Mouse (Mus musculus) spleen, adult 18-20 months (tissue): ENCODE results near the gene Traf3ip2.

ENCODE experiments used
- DNase-seq, 2 experiments: peaks; one replicate each; pipeline ENCODE4 v3.0.0; 2022; ENCODE audit warnings: mixed read lengths in 2 of 2

Traf3ip2 gene

DNA sequence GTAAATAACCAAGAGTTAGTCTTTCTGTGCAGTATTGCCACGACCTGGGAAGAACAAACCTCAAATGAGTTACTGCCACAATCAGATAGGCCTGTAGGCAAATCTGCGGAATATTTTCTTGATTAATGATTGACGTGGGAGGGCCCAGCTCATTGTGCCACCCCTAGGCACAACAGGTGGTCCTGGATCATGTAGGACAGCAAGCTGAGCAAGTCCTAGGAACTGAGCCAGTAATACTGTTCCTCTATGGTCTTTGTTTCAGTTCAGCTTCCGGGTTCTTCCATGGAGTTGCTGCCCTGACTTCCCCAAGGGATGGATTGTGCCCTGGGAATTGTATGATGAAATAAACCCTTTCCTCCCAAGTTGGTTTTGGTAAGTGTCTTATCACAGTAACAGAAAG, 68.3 kb downstream of the Traf3ip2 start:
- no peak for DNase-seq

DNA sequence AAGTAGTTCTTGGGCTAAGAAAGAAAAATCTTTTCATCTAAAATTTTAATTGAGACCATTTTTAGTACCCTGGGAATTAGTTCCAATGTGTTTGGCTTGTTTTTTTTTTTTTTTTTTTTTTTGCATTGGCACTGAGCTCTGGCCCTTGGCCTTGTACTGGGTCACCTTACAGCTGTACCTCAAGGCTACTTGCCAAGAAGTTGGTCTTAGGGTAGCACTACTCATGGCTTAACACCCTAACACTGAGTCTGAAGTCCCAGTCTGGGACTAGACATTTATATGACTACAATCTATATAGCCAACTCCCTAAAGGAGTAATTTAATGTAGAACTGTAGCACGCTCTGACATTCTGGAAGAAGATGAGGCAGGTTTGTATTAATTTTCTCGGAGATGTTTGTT, 69.8 kb downstream of the Traf3ip2 start:
- no peak for DNase-seq

DNA sequence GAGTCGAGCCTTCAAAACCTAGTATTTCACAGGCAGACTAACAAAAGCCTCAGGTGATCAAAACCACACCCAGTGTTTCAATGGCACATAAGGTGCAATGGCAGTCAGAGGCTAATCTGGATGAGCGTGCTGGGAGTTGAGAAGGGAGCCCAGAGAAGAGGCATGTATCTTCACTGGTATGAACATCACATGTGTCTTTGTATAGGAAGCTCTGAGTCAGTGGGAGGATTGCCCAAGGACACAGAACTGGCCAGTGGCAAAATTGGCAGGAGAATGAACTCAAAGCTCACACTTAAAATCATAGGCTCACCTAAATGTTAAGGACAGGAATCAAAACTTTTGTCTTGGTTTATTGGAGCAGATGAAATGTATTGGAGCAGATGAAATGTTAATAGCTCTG, 70.7 kb downstream of the Traf3ip2 start:
- no peak for DNase-seq

DNA sequence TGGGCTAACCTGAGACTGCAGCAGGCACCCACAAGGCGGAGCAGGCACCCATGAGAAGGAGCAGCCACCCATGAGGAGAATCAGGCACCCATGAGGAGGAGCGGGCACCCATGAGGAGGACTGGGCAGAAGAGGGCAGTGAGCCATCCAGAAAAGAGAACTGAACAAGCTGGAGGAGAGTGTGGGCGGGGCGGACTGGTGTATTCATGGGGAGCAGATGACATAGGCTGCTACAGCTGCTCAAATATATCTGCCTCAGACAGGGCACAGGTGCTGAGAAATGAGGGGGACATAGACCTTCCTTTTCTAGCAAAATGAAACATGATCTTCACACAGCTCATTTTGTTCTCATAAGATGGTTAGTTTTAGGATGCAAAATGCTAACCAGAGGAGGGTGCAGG, 74.1 kb downstream of the Traf3ip2 start:
- DNase-seq: peak; percentile 37 to 41

DNA sequence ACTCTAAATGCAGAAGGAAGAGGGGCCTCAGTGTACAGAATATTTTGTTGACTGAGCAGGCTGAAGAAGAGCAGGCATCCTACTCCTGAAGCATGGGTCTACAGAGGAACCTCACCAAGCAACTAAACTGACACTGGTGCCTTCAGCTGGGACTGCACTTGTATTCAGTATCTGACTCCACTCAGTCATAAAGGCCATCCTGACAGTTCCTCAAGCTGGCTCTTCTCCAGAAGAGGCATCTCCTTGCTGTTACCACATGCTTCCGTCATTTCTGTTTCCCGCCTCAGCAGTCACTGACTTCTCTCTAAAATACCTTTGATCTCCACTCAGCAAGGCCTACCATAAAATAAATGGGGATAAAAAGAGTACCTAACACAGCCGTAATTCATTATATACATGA, 75.1 kb downstream of the Traf3ip2 start:
- DNase-seq: no peak

DNA sequence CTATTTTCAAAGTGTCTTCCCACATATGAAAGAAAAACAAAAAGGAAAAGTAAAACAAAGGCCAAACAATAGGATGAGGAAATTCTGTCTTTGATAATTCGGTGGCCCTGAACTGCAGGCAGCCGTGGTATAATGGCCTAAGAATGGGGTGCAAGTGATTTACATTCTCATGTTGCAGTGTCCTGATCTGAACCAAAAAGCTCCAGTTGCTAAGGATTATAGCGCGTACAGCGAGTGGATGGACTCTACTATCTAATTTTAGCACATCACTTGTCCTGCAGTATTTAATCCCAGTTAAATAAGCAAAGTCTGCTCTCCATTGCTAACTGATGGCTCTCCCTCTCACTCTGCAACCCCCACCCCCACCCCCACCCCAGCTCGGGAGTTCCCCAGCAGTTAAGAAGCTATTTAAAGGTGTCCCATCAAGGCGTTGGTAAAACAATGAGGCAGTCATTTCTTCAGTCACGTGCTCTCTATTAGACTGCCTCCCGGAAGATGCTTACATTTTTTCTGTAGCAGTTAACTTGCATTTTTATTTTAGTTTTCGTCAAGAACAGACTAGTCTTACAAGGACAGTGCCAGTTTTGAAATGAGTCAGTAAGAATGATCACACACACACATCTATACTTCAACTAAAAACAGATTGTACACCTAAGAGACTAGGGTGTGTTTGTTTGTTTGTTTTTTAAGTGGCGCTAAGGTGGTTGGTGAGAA, 78.8 kb downstream of the Traf3ip2 start:
- no peak for DNase-seq

DNA sequence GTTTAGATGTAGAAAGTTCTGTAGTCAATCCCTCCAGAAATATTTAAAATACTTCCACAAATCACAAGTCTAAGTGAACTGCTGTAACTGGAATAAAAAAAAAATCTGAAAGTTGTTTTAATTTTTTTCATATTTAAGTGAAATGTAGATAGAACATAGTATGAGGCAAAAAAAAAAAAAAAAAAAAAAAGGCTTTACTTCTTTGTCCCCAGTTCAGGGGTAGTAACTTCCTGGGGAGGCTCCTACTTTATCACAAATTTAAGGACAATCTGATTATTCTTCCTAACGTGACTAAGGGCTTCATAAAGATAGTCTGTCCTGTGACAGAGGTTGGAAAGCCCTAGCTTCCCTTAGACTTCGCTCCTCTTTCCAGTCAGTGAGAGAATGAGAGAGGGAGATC, 79.4 kb downstream of the Traf3ip2 start:
- DNase-seq: no peak
